Mouse (Mus musculus): ENCODE data around the gene Pym1. TPM values are rescaled to one million over a fixed set of nuclear protein-coding genes. Genes with fewer than 3 reads are reported as not detected.
"Not testable (repeated sequence)": the region's sequence is repeated elsewhere in the genome, so short reads cannot be mapped to it uniquely, and the experiment has no call there.

Pym1 gene
- polyA plus RNA-seq, 1 experiment from 2014 or later: 46.7 TPM

GRCm38 (mm10) chr10:128711318-128711717 is 36.4 kb upstream of the Pym1 start:
- not testable (repeated sequence) for H3K9ac ChIP-seq (replicated peaks; ENCODE audit: low read length); H3K27me3 ChIP-seq (ENCODE audit: control insufficient read depth, insufficient read depth, low read length); H3K4me2 ChIP-seq (ENCODE audit: low read length); ATAC-seq (ENCODE audit: low FRiP score, low TSS enrichment); H3K9me3 ChIP-seq (ENCODE audit: control insufficient read depth, low read length); H3K27ac ChIP-seq (replicated peaks; ENCODE audit: low read depth, low read length); H3K36me3 ChIP-seq (ENCODE audit: control insufficient read depth, insufficient read depth, low read length); H3K4me3 ChIP-seq (replicated peaks; ENCODE audit: low read depth, low read length); H3K4me1 ChIP-seq (ENCODE audit: control insufficient read depth, insufficient read depth, low read length); DNase-seq
- WGBS: 94% methylated on average over 7 of the region's 7 CpGs

GRCm38 (mm10) chr10:128715559-128716537 is 31.8 kb upstream of the Pym1 start:
- DNase-seq: no peak
- Histone ChIP-seq H3K27me3 (ENCODE audit: control insufficient read depth, insufficient read depth, low read length) (no peaks in the 10 kb centered on the region), H3K4me2 (ENCODE audit: low read length) (no peak overlapping the region), H3K27ac (replicated peaks; ENCODE audit: low read depth, low read length) (no peak overlapping the region), H3K9me3 (ENCODE audit: control insufficient read depth, low read length) (no peaks in the 10 kb centered on the region), H3K9ac (replicated peaks; ENCODE audit: low read length) (no peak overlapping the region), H3K4me3 (replicated peaks; ENCODE audit: low read depth, low read length) (no peak overlapping the region), H3K4me1 (ENCODE audit: control insufficient read depth, insufficient read depth, low read length) (no peaks in the 10 kb centered on the region), H3K36me3 (ENCODE audit: control insufficient read depth, insufficient read depth, low read length) (no peaks in the 10 kb centered on the region)
- WGBS: 87% methylated on average over 19 of the region's 19 CpGs
- ATAC-seq (ENCODE audit: low FRiP score, low TSS enrichment): no peak

GRCm38 (mm10) chr10:128725466-128725865 is 22.2 kb upstream of the Pym1 start:
- not testable (repeated sequence) for ATAC-seq (ENCODE audit: low FRiP score, low TSS enrichment); H3K27me3 ChIP-seq (ENCODE audit: control insufficient read depth, insufficient read depth, low read length); H3K9ac ChIP-seq (replicated peaks; ENCODE audit: low read length); H3K4me2 ChIP-seq (ENCODE audit: low read length); H3K36me3 ChIP-seq (ENCODE audit: control insufficient read depth, insufficient read depth, low read length); H3K9me3 ChIP-seq (ENCODE audit: control insufficient read depth, low read length); DNase-seq; H3K27ac ChIP-seq (replicated peaks; ENCODE audit: low read depth, low read length); H3K4me3 ChIP-seq (replicated peaks; ENCODE audit: low read depth, low read length); H3K4me1 ChIP-seq (ENCODE audit: control insufficient read depth, insufficient read depth, low read length)
- WGBS: 95% methylated on average over 3 of the region's 4 CpGs

- WGBS: 87% methylated on average over 5 of the region's 5 CpGs
- Histone ChIP-seq H3K27ac (replicated peaks; ENCODE audit: low read depth, low read length) (no peak overlapping the region), H3K4me3 (replicated peaks; ENCODE audit: low read depth, low read length) (no peak overlapping the region), H3K27me3 (ENCODE audit: control insufficient read depth, insufficient read depth, low read length) (no peaks in the 10 kb centered on the region), H3K9me3 (ENCODE audit: control insufficient read depth, low read length) (no peaks in the 10 kb centered on the region), H3K36me3 (ENCODE audit: control insufficient read depth, insufficient read depth, low read length) (no peaks in the 10 kb centered on the region), H3K9ac (replicated peaks; ENCODE audit: low read length) (no peak overlapping the region), H3K4me2 (ENCODE audit: low read length) (no peak overlapping the region), H3K4me1 (ENCODE audit: control insufficient read depth, insufficient read depth, low read length) (no peaks in the 10 kb centered on the region)
- ATAC-seq (ENCODE audit: low FRiP score, low TSS enrichment) (no peak), DNase-seq (no peak)
Measured at GRCm38 (mm10) chr10:128728059-128728458, 19.6 kb upstream of the Pym1 start.

- H3K4me2 ChIP-seq (ENCODE audit: low read length): no peak overlapping the region
- ATAC-seq (ENCODE audit: low FRiP score, low TSS enrichment): no peak
- no peaks in the 10 kb centered on the region for H3K27me3 ChIP-seq (ENCODE audit: control insufficient read depth, insufficient read depth, low read length)
- peak; percentile 82 for DNase-seq
- no peak overlapping the region for H3K4me3 ChIP-seq (replicated peaks; ENCODE audit: low read depth, low read length)
- H3K9ac ChIP-seq (replicated peaks; ENCODE audit: low read length): no peak overlapping the region
- no peaks in the 10 kb centered on the region for H3K9me3 ChIP-seq (ENCODE audit: control insufficient read depth, low read length)
- H3K36me3 ChIP-seq (ENCODE audit: control insufficient read depth, insufficient read depth, low read length): no peaks in the 10 kb centered on the region
- H3K4me1 ChIP-seq (ENCODE audit: control insufficient read depth, insufficient read depth, low read length): no peaks in the 10 kb centered on the region
- WGBS: 18% methylated on average over 10 of the region's 10 CpGs
- no peak overlapping the region for H3K27ac ChIP-seq (replicated peaks; ENCODE audit: low read depth, low read length)
Measured at GRCm38 (mm10) chr10:128731002-128731433, 16.7 kb upstream of the Pym1 start.

- Histone ChIP-seq H3K4me1 (ENCODE audit: control insufficient read depth, insufficient read depth, low read length) (no peaks in the 10 kb centered on the region), H3K4me2 (ENCODE audit: low read length) (no peak overlapping the region), H3K36me3 (ENCODE audit: control insufficient read depth, insufficient read depth, low read length) (no peaks in the 10 kb centered on the region), H3K4me3 (replicated peaks; ENCODE audit: low read depth, low read length) (no peak overlapping the region), H3K27ac (replicated peaks; ENCODE audit: low read depth, low read length) (no peak overlapping the region), H3K9ac (replicated peaks; ENCODE audit: low read length) (no peak overlapping the region), H3K27me3 (ENCODE audit: control insufficient read depth, insufficient read depth, low read length) (no peaks in the 10 kb centered on the region), H3K9me3 (ENCODE audit: control insufficient read depth, low read length) (no peaks in the 10 kb centered on the region)
- no peak for ATAC-seq (ENCODE audit: low FRiP score, low TSS enrichment)
- DNase-seq: no peak
Measured at GRCm38 (mm10) chr10:128731992-128732391, 15.7 kb upstream of the Pym1 start.

GRCm38 (mm10) chr10:128737435-128737834 is 10.3 kb upstream of the Pym1 start:
- Histone ChIP-seq H3K9ac (replicated peaks; ENCODE audit: low read length) (no peak overlapping the region), H3K4me3 (replicated peaks; ENCODE audit: low read depth, low read length) (no peak overlapping the region), H3K36me3 (ENCODE audit: control insufficient read depth, insufficient read depth, low read length) (no peaks in the 10 kb centered on the region), H3K27ac (replicated peaks; ENCODE audit: low read depth, low read length) (no peak overlapping the region), H3K4me2 (ENCODE audit: low read length) (peak overlapping the region; percentile 42), H3K9me3 (ENCODE audit: control insufficient read depth, low read length) (no peaks in the 10 kb centered on the region), H3K4me1 (ENCODE audit: control insufficient read depth, insufficient read depth, low read length) (no peaks in the 10 kb centered on the region), H3K27me3 (ENCODE audit: control insufficient read depth, insufficient read depth, low read length) (peaks cover 10% of the 10 kb centered on the region)
- 6% methylated on average over 15 of the region's 15 CpGs for WGBS
- ATAC-seq (ENCODE audit: low FRiP score, low TSS enrichment) (no peak), DNase-seq (no peak)

- 79% methylated on average over 2 of the region's 2 CpGs for WGBS
- Histone ChIP-seq H3K4me1 (ENCODE audit: control insufficient read depth, insufficient read depth, low read length) (peaks cover 21% of the 10 kb centered on the region; the same call in 1 of the 2 replicates), H3K4me2 (ENCODE audit: low read length) (no peak overlapping the region), H3K9ac (replicated peaks; ENCODE audit: low read length) (no peak overlapping the region), H3K9me3 (ENCODE audit: control insufficient read depth, low read length) (no peaks in the 10 kb centered on the region), H3K4me3 (replicated peaks; ENCODE audit: low read depth, low read length) (no peak overlapping the region), H3K27ac (replicated peaks; ENCODE audit: low read depth, low read length) (no peak overlapping the region), H3K36me3 (ENCODE audit: control insufficient read depth, insufficient read depth, low read length) (no peaks in the 10 kb centered on the region), H3K27me3 (ENCODE audit: control insufficient read depth, insufficient read depth, low read length) (peaks cover 37% of the 10 kb centered on the region)
- DNase-seq: no peak
- no peak for ATAC-seq (ENCODE audit: low FRiP score, low TSS enrichment)
Measured at GRCm38 (mm10) chr10:128740296-128740695, 7.4 kb upstream of the Pym1 start.

- peak overlapping the region; percentile 55; the same call in 1 of the 2 replicates for H3K4me3 ChIP-seq (replicated peaks; ENCODE audit: low read depth, low read length)
Measured at GRCm38 (mm10) chr10:128742616-128743015, 5.1 kb upstream of the Pym1 start.

More at GRCm38 (mm10) chr10:128742616-128743015, 5.1 kb upstream of the Pym1 start:
- ATAC-seq (ENCODE audit: low FRiP score, low TSS enrichment): no peak
- no peak for DNase-seq
- H3K9me3 ChIP-seq (ENCODE audit: control insufficient read depth, low read length): no peaks in the 10 kb centered on the region
- peaks cover 26% of the 10 kb centered on the region; the same call in 1 of the 2 replicates for H3K4me1 ChIP-seq (ENCODE audit: control insufficient read depth, insufficient read depth, low read length)
- H3K27ac ChIP-seq (replicated peaks; ENCODE audit: low read depth, low read length): no peak overlapping the region
- H3K27me3 ChIP-seq (ENCODE audit: control insufficient read depth, insufficient read depth, low read length): peaks cover 39% of the 10 kb centered on the region
- no peak overlapping the region for H3K4me2 ChIP-seq (ENCODE audit: low read length)
- H3K36me3 ChIP-seq (ENCODE audit: control insufficient read depth, insufficient read depth, low read length): no peaks in the 10 kb centered on the region
- no peak overlapping the region for H3K9ac ChIP-seq (replicated peaks; ENCODE audit: low read length)
- WGBS: 54% methylated on average over 4 of the region's 4 CpGs
